Mouse (Mus musculus) lung, embryonic 15.5 days (tissue): ENCODE results near the gene Ccdc136. TPM values are rescaled to one million over a fixed set of nuclear protein-coding genes. Genes with fewer than 3 reads are reported as not detected.
"Not testable (repeated sequence)": the region's sequence is repeated elsewhere in the genome, so short reads cannot be mapped to it uniquely, and the experiment has no call there.

Source experiments
- ATAC-seq: fragments of 200-750 bp; cut with Nextera tagmentation; 2 replicates; pipeline ENCODE4 v1.8.0; 2017; ENCODE audit warnings: moderate number of reproducible peaks, borderline replicate concordance; ENCODE audit not compliant: low FRiP score, low TSS enrichment; ENCODE audit errors: extremely low read depth
- H3K27ac ChIP-seq: fragments of 300-500 bp; sonication (generic); 2 replicates; pipeline ENCODE4 v1.5.1; 2015; ENCODE audit warnings: moderate library complexity, mild to moderate bottlenecking, inconsistent platforms
- H3K27me3 ChIP-seq: fragments of 300-500 bp; sonication (generic); 2 replicates; pipeline ENCODE4 v1.6.1; 2015; ENCODE audit warnings: inconsistent platforms
- H3K36me3 ChIP-seq: fragments of 300-500 bp; sonication (generic); 2 replicates; pipeline ENCODE4 v1.6.1; 2015; ENCODE audit warnings: inconsistent platforms
- H3K4me1 ChIP-seq: fragments of 300-500 bp; sonication (generic); 2 replicates; pipeline ENCODE4 v1.6.1; 2015; ENCODE audit warnings: inconsistent platforms
- H3K4me2 ChIP-seq: fragments of 300-500 bp; sonication (generic); 2 replicates; pipeline ENCODE4 v1.6.1; 2015; ENCODE audit warnings: inconsistent platforms, mild to moderate bottlenecking, moderate library complexity
- H3K4me3 ChIP-seq: fragments of 300-500 bp; sonication (generic); 2 replicates; pipeline ENCODE4 v1.5.1; 2015; ENCODE audit warnings: mild to moderate bottlenecking, inconsistent platforms
- H3K9ac ChIP-seq: fragments of 300-500 bp; sonication (generic); 2 replicates; pipeline ENCODE4 v1.6.1; 2015; ENCODE audit warnings: inconsistent platforms
- H3K9me3 ChIP-seq: fragments of 300-500 bp; sonication (generic); 2 replicates; pipeline ENCODE4 v1.6.1; 2016; ENCODE audit warnings: inconsistent platforms
- WGBS: fragments of 180-500 bp; shearing (Covaris S2); methylation state at CpG from one replicate; pipeline ENCODE4 v1.1.7; 2015; 5-methylcytosine and 5-hydroxymethylcytosine counted together
- polyA plus RNA-seq: library from polyadenylated mRNA; unstranded; fragments of >200 nt; fragmentation: Nextera tagmentation; extraction: Ambion mirVana; gene quantifications from 2 replicates; pipeline ENCODE4 v1.2.1, GENCODE M21; 2015

Gene Ccdc136
- 7.8 and 9.1 TPM in 2 replicates for polyA plus RNA-seq

- under 1% methylated on average over 48 of the region's 49 CpGs for WGBS
- ATAC-seq = peak; percentile 88
- Histone ChIP-seq H3K4me1 (peaks cover 19% of the 10 kb centered on the region), H3K27ac (0 out of 2 replicates have a peak within 1 kb of the TSS, but pooled peaks have one; percentile 17), H3K4me2 (peak within 1 kb of the TSS; percentile 95), H3K4me3 (peak within 1 kb of the TSS; percentile 75), H3K9ac (peak within 1 kb of the TSS; percentile 59), H3K9me3 (no peaks in the 10 kb centered on the region), H3K36me3 (no peaks in the 10 kb centered on the region), H3K27me3 (peaks cover 22% of the 10 kb centered on the region)
These were observed at the start of gene Ccdc136 for GRCm38 (mm10) chr6:29395910-29396713. TSS of gene Ccdc136 (plus strand) at chr6:29396309.

- peaks cover 14% of the 10 kb centered on the region for H3K4me1 ChIP-seq
- H3K27me3 ChIP-seq, H3K9ac ChIP-seq, ATAC-seq, H3K9me3 ChIP-seq, H3K4me3 ChIP-seq, H3K27ac ChIP-seq, H3K36me3 ChIP-seq, H3K4me2 ChIP-seq: not testable (repeated sequence)
- WGBS = 94% methylated on average over 2 of the region's 2 CpGs
These were observed 49.6 kb upstream of the Ccdc136 start for GRCm38 (mm10) chr6:29346512-29346911.

GRCm38 (mm10) chr6:29347189-29347588 lies 48.9 kb upstream of the Ccdc136 start:
- 21% methylated on average over 7 of the region's 7 CpGs for WGBS
- Histone ChIP-seq H3K4me1 (peaks cover 14% of the 10 kb centered on the region), H3K27me3 (no peaks in the 10 kb centered on the region), H3K4me3 (peak overlapping the region; percentile 87), H3K27ac (peak overlapping the region; percentile 85), H3K9me3 (no peaks in the 10 kb centered on the region), H3K9ac (peak overlapping the region; percentile 59), H3K4me2 (peak overlapping the region; percentile 64), H3K36me3 (no peaks in the 10 kb centered on the region)
- ATAC-seq = no peak

GRCm38 (mm10) chr6:29347665-29348370 lies 48.3 kb upstream of the Ccdc136 start, which contains the start of gene Calu:
TSS of gene Calu (plus strand) at chr6:29348069.
- Histone ChIP-seq H3K9ac (peak within 1 kb of the TSS; percentile 91), H3K27me3 (no peaks in the 10 kb centered on the region), H3K9me3 (no peaks in the 10 kb centered on the region), H3K4me3 (peak within 1 kb of the TSS; percentile 87), H3K36me3 (no peaks in the 10 kb centered on the region), H3K4me1 (peaks cover 14% of the 10 kb centered on the region), H3K27ac (peak within 1 kb of the TSS; percentile 85), H3K4me2 (peak within 1 kb of the TSS; percentile 64)
- ATAC-seq = peak; percentile 99
- WGBS = under 1% methylated on average over 55 of the region's 55 CpGs

GRCm38 (mm10) chr6:29348371-29348724 lies 47.8 kb upstream of the Ccdc136 start:
- Histone ChIP-seq H3K4me3 (peak overlapping the region; percentile 87), H3K4me1 (peaks cover 14% of the 10 kb centered on the region), H3K9me3 (no peaks in the 10 kb centered on the region), H3K36me3 (no peaks in the 10 kb centered on the region), H3K27ac (peak overlapping the region; percentile 79), H3K9ac (peak overlapping the region; percentile 91), H3K27me3 (no peaks in the 10 kb centered on the region), H3K4me2 (peak overlapping the region; percentile 64)
- WGBS = 0% methylated on average over 15 of the region's 15 CpGs
- ATAC-seq = 0 out of 2 replicates have a peak, but pooled peaks have one; percentile 12

GRCm38 (mm10) chr6:29351613-29352012 lies 44.5 kb upstream of the Ccdc136 start:
- Histone ChIP-seq H3K4me2 (no peak overlapping the region), H3K4me1 (peaks cover 14% of the 10 kb centered on the region), H3K36me3 (peaks cover 4% of the 10 kb centered on the region), H3K4me3 (no peak overlapping the region), H3K27me3 (no peaks in the 10 kb centered on the region), H3K9me3 (no peaks in the 10 kb centered on the region), H3K27ac (no peak overlapping the region), H3K9ac (no peak overlapping the region)
- ATAC-seq = no peak

- H3K27me3 ChIP-seq = no peaks in the 10 kb centered on the region
- ATAC-seq = no peak
- H3K4me1 ChIP-seq = peaks cover 11% of the 10 kb centered on the region; the same call in 1 of the 2 replicates
- no peaks in the 10 kb centered on the region for H3K9me3 ChIP-seq
- no peak overlapping the region for H3K9ac ChIP-seq
- no peak overlapping the region for H3K27ac ChIP-seq
- 32% methylated on average over 5 of the region's 5 CpGs for WGBS
- H3K4me3 ChIP-seq = no peak overlapping the region
- no peak overlapping the region for H3K4me2 ChIP-seq
- peaks cover 14% of the 10 kb centered on the region for H3K36me3 ChIP-seq
These were observed 43.3 kb upstream of the Ccdc136 start for GRCm38 (mm10) chr6:29352816-29353215.

GRCm38 (mm10) chr6:29359386-29359785 lies 36.7 kb upstream of the Ccdc136 start:
- Histone ChIP-seq H3K27me3 (no peaks in the 10 kb centered on the region), H3K27ac (no peak overlapping the region), H3K4me3 (no peak overlapping the region), H3K4me2 (no peak overlapping the region), H3K9me3 (no peaks in the 10 kb centered on the region), H3K36me3 (peaks cover 57% of the 10 kb centered on the region), H3K4me1 (no peaks in the 10 kb centered on the region), H3K9ac (no peak overlapping the region)
- ATAC-seq = no peak
- WGBS = 87% methylated on average over 3 of the region's 3 CpGs

GRCm38 (mm10) chr6:29360211-29360610 lies 35.9 kb upstream of the Ccdc136 start:
- no peak for ATAC-seq
- Histone ChIP-seq H3K4me2 (no peak overlapping the region), H3K4me3 (no peak overlapping the region), H3K27me3 (no peaks in the 10 kb centered on the region), H3K27ac (no peak overlapping the region), H3K9me3 (no peaks in the 10 kb centered on the region), H3K9ac (no peak overlapping the region), H3K4me1 (no peaks in the 10 kb centered on the region), H3K36me3 (peaks cover 57% of the 10 kb centered on the region)
- WGBS = 77% methylated on average over 6 of the region's 6 CpGs

- Histone ChIP-seq H3K4me1 (no peaks in the 10 kb centered on the region), H3K9ac (no peak overlapping the region), H3K27me3 (no peaks in the 10 kb centered on the region), H3K4me2 (no peak overlapping the region), H3K9me3 (no peaks in the 10 kb centered on the region), H3K27ac (no peak overlapping the region), H3K36me3 (peaks cover 68% of the 10 kb centered on the region), H3K4me3 (no peak overlapping the region)
- 63% methylated on average over 7 of the region's 7 CpGs for WGBS
- no peak for ATAC-seq
These were observed 33.6 kb upstream of the Ccdc136 start for GRCm38 (mm10) chr6:29362246-29363128.

GRCm38 (mm10) chr6:29363129-29363515 lies 33.0 kb upstream of the Ccdc136 start:
- 87% methylated on average over 3 of the region's 3 CpGs for WGBS
- no peak overlapping the region for H3K4me2 ChIP-seq
- peaks cover 67% of the 10 kb centered on the region for H3K36me3 ChIP-seq
- no peak overlapping the region for H3K9ac ChIP-seq
- no peaks in the 10 kb centered on the region for H3K4me1 ChIP-seq
- no peak overlapping the region for H3K27ac ChIP-seq
- no peaks in the 10 kb centered on the region for H3K9me3 ChIP-seq
- H3K4me3 ChIP-seq = no peak overlapping the region
- no peak for ATAC-seq
- H3K27me3 ChIP-seq = no peaks in the 10 kb centered on the region
